In genomic region chr9:115704249-115704648, GRCm38 (mm10) we compare ENCODE assay signal across 9 mouse cellular contexts.
A peak's percentile ranks its signal among the peaks of the same experiment; 100 is the strongest.
DNase-seq lines count a peak whose midpoint lies in the region; ATAC-seq lines count a peak whose summit lies in the region.
"Had no signal": no experiment of that assay in that cellular context is flagged by ENCODE, and none has a peak within 500 bp of the region (broad histone marks: within the 10 kb centered on the region; RNA-seq: fewer than 3 reads in every experiment).

No protein-coding gene starts in this region.

- H3K27me3 ChIP-seq in forebrain, embryonic 12.5 days: no peaks in the 10 kb centered on the region
- H3K27me3 ChIP-seq: heart, embryonic 13.5 days had no signal

- 43% methylated on average over 9 of the region's 9 CpGs for WGBS in forebrain, embryonic 12.5 days

- no peak overlapping the region for H3K27ac ChIP-seq in forebrain, embryonic 12.5 days
- H3K27ac ChIP-seq: heart, embryonic 13.5 days had no signal

- H3K9ac ChIP-seq in forebrain, embryonic 12.5 days: no peak overlapping the region
- H3K9ac ChIP-seq: heart, embryonic 13.5 days had no signal

- H3K4me2 ChIP-seq in forebrain, embryonic 12.5 days: no peak overlapping the region
- H3K4me2 ChIP-seq: heart, embryonic 13.5 days had no signal

- no peaks in the 10 kb centered on the region for H3K9me3 ChIP-seq in forebrain, embryonic 12.5 days
- H3K9me3 ChIP-seq: heart, embryonic 13.5 days had no signal

- no peaks in the 10 kb centered on the region for H3K36me3 ChIP-seq in forebrain, embryonic 12.5 days (replicated peaks)
- H3K36me3 ChIP-seq: heart, embryonic 13.5 days had no signal

- ATAC-seq in cerebellum, adult (ENCODE audit: insufficient number of reproducible peaks, low FRiP score, low TSS enrichment): no peak
- peak; percentile 51; the same call in 1 of the 2 replicates for ATAC-seq in forebrain, embryonic 12.5 days (ENCODE audit: low FRiP score)
- peak; percentile 55 for ATAC-seq in megakaryocyte progenitor cell, adult 5-6 weeks (replicated peaks; ENCODE audit: poor library complexity)

- no peak overlapping the region for H3K4me3 ChIP-seq in forebrain, embryonic 12.5 days (replicated peaks)
- H3K4me3 ChIP-seq: heart, embryonic 13.5 days had no signal

- peak; percentile 15 to 24 for DNase-seq in cerebellum, adult 18-20 months
- peak; percentile 59 to 61 for DNase-seq in adrenal gland, adult 18-20 months (ENCODE audit: low spot score in 2 of 2)
- peak; percentile 76 for DNase-seq in heart, postnatal 4 days
- DNase-seq in left cerebral cortex, adult 11 months (ENCODE audit: low spot score): peak; percentile 33
- DNase-seq in spleen, postnatal 4 days (ENCODE audit: low spot score in 2 of 2): peak; percentile 23 to 69

- peaks cover 16% of the 10 kb centered on the region for H3K4me1 ChIP-seq in forebrain, embryonic 12.5 days

Comparison
In these comparisons a context has a peak if more than half of its experiments do, and no peak if none do; other contexts are left out.
1. DNase-seq: peak in every context shown above with its lines; median percentile 76 in heart, postnatal 4 days; 60 in adrenal gland, adult 18-20 months; 46 in spleen, postnatal 4 days; 33 in left cerebral cortex, adult 11 months; 20 in cerebellum, adult 18-20 months.